Mouse (Mus musculus) gastrocnemius, adult 2 months (tissue): ENCODE measurements around the gene Arrdc4. TPM values are rescaled to one million over a fixed set of nuclear protein-coding genes. Genes with fewer than 3 reads are reported as not detected.

Experiments used
- DNase-seq: peaks from one replicate; pipeline ENCODE4 v3.0.0; 2022
- H3K27ac ChIP-seq: fragments of 200-600 bp; 2 replicates; pipeline ENCODE4 v1.8.1; 2022; ENCODE audit warnings: mild to moderate bottlenecking
- H3K4me3 ChIP-seq: fragments of 200-600 bp; 2 replicates; pipeline ENCODE4 v1.8.1; 2022; ENCODE audit warnings: mild to moderate bottlenecking, moderate library complexity
- CTCF ChIP-seq: fragments of 200-600 bp; IDR thresholded peaks from 2 replicates; pipeline ENCODE4 v1.8.1; 2022; ENCODE audit warnings: antibody characterized with exemption, mild to moderate bottlenecking, moderate library complexity
- intact Hi-C: fragments of 180-260 bp; cut with DNase I; formaldehyde crosslinking; loops from one replicate; pipeline ENCODE4 v1.15.1; 2025
- long read RNA-seq, 2 experiments: library from polyadenylated mRNA; stranded (forward); transcript quantifications; one replicate each; pipeline ENCODE4 v2.0.0; 2021
- total RNA-seq, 2 experiments: library from RNA; stranded (reverse); gene quantifications; 2 replicates each; pipeline ENCODE4 v1.2.3; 2021

Gene Arrdc4
- total RNA-seq = 1 to 10 TPM; 6.1 to 6.2 TPM
- long read RNA-seq, experiment 1, transcript Arrdc4-201 (8 exons, 3,905 nt) = major isoform, 9 of 19 reads
- long read RNA-seq, experiment 1, partial matches to known transcripts = 1 of 19 reads
- long read RNA-seq, experiment 1, other reads (novel, unspliced or antisense) = 7 of 19 reads
- long read RNA-seq, experiment 2, transcript Arrdc4-201 (8 exons, 3,905 nt) = major isoform, 5 of 9 reads
- long read RNA-seq, experiment 2, partial matches to known transcripts = 0 of 9 reads
- long read RNA-seq, experiment 2, other reads (novel, unspliced or antisense) = 1 of 9 reads

- intact Hi-C loops = no loop called here
- H3K4me3 ChIP-seq = peak within 1 kb of the TSS; percentile 85
- TF ChIP-seq CTCF = no peak
- peak within 1 kb of the TSS; percentile 99 for H3K27ac ChIP-seq
- DNase-seq = peak; percentile 99
These were observed at the start of gene Arrdc4 for GRCm38 (mm10) chr7:68748761-68749635. Gene Arrdc4, minus strand, starts transcription at chr7:68749241.

DNA sequence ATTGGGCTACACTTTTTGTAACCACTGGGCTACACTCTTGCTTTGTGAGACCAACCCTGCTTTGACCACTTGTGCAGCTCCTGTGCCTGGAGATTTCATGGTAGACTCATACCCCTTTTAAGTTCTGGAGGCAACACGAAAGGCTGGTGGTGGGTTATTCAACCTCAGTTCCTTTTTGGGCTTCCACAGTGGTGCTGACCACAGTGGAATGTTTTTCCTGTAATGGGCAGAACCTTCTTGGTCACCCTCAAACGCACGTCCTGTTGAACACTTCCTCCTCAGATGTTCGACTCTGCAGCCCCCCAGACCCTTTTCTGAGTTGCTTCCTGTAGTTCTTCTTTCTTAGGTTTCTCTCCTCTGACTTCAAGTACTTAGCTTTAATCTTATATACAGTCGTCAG, 46.5 kb upstream of the Arrdc4 start:
- DNase-seq = no peak
- TF ChIP-seq CTCF = no peak
- no peak overlapping the region for H3K27ac ChIP-seq
- H3K4me3 ChIP-seq = no peak overlapping the region
- intact Hi-C loops = no loop called here

- H3K27ac ChIP-seq = 0 out of 2 replicates have a peak overlapping the region, but pooled peaks have one; percentile 20
- intact Hi-C loops = no loop called here
- peak; percentile 60 for DNase-seq
These were observed 39.7 kb upstream of the Arrdc4 start for GRCm38 (mm10) chr7:68788711-68789110.

GRCm38 (mm10) chr7:68771757-68772094, 22.7 kb upstream of the Arrdc4 start:
- no peak for DNase-seq

More at GRCm38 (mm10) chr7:68788711-68789110, 39.7 kb upstream of the Arrdc4 start:
- no peak overlapping the region for H3K4me3 ChIP-seq
- TF ChIP-seq CTCF = no peak

DNA sequence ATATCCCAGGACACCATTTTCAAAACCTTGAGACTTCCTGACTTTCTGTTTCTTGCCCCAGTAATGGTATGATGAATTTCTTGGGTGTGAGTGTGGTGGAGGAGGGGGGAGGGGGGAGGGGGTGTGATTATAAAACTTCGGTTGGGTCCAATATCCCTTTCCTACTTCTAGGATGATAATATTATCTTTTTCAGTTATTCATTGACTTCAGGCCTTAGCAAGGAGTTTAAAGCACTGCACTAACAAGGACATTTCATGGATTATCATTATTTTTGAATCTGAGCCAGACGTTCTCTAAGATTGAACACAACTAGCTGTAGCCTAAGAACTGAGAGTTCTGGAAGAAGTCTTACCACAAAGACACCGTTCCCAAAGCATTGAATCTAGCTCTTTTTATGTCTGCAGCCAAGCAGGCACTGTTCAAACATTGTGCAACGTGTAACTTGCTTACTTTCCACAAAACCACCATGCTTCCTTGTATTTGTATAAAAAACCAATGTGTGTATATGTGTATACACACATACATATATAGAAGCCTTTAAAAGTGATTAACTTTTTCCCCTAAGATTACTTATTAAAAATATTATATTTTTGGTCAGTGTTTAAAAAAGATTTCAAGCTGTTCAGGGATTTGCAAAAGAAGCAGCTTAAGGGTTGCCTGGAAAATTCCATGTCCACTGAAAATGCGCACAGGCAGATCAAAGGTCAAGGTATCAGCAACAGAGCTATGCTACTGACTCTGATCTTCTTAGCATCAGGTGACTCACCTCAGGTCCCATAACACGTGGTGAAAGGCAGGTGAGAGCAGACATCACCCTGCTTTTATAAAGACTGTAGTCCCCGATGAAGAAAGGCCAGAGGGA, 22.1 kb upstream of the Arrdc4 start:
- Histone ChIP-seq H3K4me3 (no peak overlapping the region), H3K27ac (no peak overlapping the region)
- DNase-seq = no peak
- intact Hi-C loops = no loop called here
- TF ChIP-seq CTCF = no peak

More at GRCm38 (mm10) chr7:68771757-68772094, 22.7 kb upstream of the Arrdc4 start:
- no peak for TF ChIP-seq CTCF
- H3K27ac ChIP-seq = no peak overlapping the region
- no peak overlapping the region for H3K4me3 ChIP-seq
- intact Hi-C loops = no loop called here

GRCm38 (mm10) chr7:68765926-68766325, 16.9 kb upstream of the Arrdc4 start:
- DNase-seq = no peak
- no peak for TF ChIP-seq CTCF
- H3K27ac ChIP-seq = no peak overlapping the region
- H3K4me3 ChIP-seq = no peak overlapping the region
- intact Hi-C loops = no loop called here

DNA sequence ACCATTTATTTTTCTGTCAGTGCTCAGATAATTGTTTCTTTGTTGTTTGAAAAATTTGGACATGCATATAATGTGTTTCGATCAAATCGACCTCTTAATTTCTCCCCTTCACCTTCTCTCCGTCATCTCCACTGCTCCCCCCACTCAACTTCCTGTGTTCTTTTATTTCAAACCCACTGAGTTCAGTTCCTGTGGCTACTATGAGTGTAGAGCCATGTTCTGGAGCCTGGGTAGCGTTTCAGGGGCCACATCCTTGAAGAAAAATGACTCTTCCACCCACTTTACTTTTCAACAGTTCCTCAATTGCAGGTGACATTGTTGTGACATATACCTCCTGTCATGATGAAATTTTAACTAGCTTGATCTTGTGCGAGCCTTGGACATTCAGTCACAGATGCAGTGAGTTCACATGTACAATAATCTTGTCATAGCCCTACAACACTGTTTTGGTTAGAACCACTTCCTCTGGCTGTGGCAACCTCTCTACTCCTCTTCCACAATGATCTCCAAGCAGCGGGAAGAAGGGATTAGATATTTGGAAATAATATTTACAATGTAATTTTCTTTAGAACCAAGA, 10.2 kb upstream of the Arrdc4 start:
- no peak for DNase-seq
- Histone ChIP-seq H3K27ac (no peak overlapping the region), H3K4me3 (no peak overlapping the region)
- intact Hi-C loops = no loop called here
- no peak for TF ChIP-seq CTCF

DNA sequence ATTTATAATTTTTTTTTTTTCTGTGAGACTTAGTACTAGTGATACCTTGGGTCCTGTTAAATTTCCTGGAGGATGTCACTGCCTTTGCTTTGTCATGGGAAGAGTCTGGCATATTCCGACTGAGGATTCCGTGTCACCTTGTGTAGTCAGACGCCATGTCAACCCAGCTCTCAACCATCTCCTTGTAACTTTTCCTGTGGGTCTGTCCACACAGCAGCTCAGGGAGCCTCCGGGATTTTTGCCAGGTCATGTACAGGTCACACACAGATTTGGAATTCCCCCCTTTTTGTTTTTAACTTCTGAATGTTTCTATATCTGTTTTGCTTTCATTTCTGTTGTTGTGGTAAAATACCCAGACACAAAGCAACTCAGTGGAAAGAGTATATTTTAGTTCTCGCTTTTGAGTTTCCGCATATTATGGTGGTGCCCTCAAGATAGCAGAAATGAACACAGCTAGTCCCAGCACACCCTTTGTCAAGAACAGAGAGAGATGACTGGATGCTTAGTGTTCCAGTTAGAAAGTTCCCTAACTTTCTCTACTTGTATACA, 7.7 kb upstream of the Arrdc4 start:
- no peak for TF ChIP-seq CTCF
- intact Hi-C loops = no loop called here
- Histone ChIP-seq H3K27ac (no peak overlapping the region), H3K4me3 (no peak overlapping the region)
- DNase-seq = no peak

DNA sequence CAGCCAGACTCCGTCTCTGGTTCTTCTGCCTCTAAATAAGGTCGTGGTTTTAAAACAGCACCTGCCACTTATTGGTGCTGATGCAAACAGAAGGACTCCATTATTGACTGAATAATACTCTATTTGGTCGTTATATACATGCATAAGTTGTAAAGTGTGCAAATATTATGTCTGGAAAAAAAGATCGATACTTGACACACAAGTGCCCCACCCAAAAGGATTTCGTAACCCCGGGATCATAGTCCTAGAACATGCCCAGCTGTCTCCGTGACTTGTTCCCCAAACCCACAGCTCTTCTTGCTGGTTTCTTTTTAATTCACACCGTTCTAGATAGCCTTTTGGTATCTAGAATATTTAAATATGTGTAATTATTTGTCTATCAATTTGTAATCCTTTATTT, 878 bp upstream of the Arrdc4 start:
- H3K4me3 ChIP-seq = peak overlapping the region; percentile 85
- intact Hi-C loops = no loop called here
- H3K27ac ChIP-seq = peak overlapping the region; percentile 99
- TF ChIP-seq CTCF = no peak
- DNase-seq = peak; percentile 27

GRCm38 (mm10) chr7:68748361-68748760, 680 bp downstream of the Arrdc4 start:
- peak overlapping the region; percentile 99 for H3K27ac ChIP-seq
- DNase-seq = peak; percentile 53
- peak overlapping the region; percentile 85 for H3K4me3 ChIP-seq
- intact Hi-C loops = no loop called here
- no peak for TF ChIP-seq CTCF

DNA sequence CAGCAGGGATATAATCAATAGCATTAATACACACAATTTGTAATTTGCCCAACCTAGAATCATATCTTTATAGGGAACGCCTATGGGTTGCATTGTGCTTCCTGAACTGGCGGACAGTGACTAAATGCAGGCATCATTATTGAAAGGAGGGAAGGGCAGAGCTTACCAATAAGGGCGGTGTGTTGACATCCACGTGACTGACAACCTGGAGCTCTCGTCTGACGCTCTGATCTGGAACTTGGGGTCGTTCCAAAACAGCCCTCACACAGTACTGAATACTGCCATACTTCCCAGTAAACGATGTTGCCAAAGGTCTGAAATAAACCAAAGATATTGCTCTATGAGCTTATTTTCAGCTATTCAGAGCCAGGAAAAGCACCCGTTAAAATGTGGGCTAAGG, 4.4 kb downstream of the Arrdc4 start:
- DNase-seq = no peak
- Histone ChIP-seq H3K4me3 (no peak overlapping the region), H3K27ac (no peak overlapping the region)
- intact Hi-C loops = no loop called here
- no peak for TF ChIP-seq CTCF

DNA sequence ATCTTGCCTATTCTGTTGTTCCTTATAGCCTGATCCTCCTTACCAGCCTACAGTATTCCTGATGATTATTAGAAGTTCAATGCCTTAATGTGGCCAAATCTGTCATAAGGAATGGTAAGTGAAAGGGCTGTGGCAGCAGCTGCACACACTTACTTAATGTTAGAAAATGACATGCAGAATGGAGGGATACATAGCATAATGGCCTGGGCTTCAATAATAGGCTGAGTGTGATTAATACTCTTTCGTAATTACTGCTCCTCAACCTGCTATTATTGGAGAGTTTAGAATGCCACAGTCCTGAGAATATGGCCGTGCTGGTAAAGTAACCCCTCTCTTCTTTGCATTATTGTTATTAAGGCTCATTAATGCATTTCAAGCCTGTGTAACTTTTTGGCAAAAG, 4.8 kb downstream of the Arrdc4 start:
- Histone ChIP-seq H3K4me3 (no peak overlapping the region), H3K27ac (no peak overlapping the region)
- intact Hi-C loops = no loop called here
- no peak for DNase-seq
- TF ChIP-seq CTCF = no peak
